Mouse (Mus musculus): ENCODE measurements around the gene Pear1.

GRCm38 (mm10) chr3:87733098-87733497 lies 91.0 kb downstream of the Pear1 start:
- TF ChIP-seq POLR2A (IDR thresholded peaks at IDR 0.05; ENCODE audit: insufficient read length, low read depth), result no peak
- no peak for TF ChIP-seq REST (IDR thresholded peaks at IDR 0.05; ENCODE audit: insufficient read depth, insufficient read length)
- TF ChIP-seq MAX (IDR thresholded peaks at IDR 0.05; ENCODE audit: low read depth), result no peak
- no peak for TF ChIP-seq USF1 (IDR thresholded peaks at IDR 0.05; ENCODE audit: low read depth)
- TF ChIP-seq MYOD1 (IDR thresholded peaks at IDR 0.05; ENCODE audit: control insufficient read depth in 1 of 3, insufficient read length in 2 of 3, low read depth in 2 of 3), result no peak
- no peak for TF ChIP-seq TCF12 (IDR thresholded peaks at IDR 0.05; ENCODE audit: insufficient read depth, poor library complexity, severe bottlenecking)
- no peak for TF ChIP-seq TCF3 (IDR thresholded peaks at IDR 0.05; ENCODE audit: insufficient read length, low read depth)
- no peak for TF ChIP-seq MYOG (IDR thresholded peaks at IDR 0.05; ENCODE audit: control insufficient read depth in 1 of 3, insufficient read depth in 1 of 3, insufficient read length in 2 of 3, low read depth in 2 of 3)
- no peak for TF ChIP-seq CEBPB (IDR thresholded peaks at IDR 0.05; ENCODE audit: insufficient read depth, poor library complexity, severe bottlenecking)
- TF ChIP-seq E2F4 (IDR thresholded peaks at IDR 0.05; ENCODE audit: insufficient read depth), result no peak

Measured in myocyte (in vitro differentiated cells).